Mouse (Mus musculus): Measurements from ENCODE around the gene Atp8a2.

Atp8a2 gene

DNA sequence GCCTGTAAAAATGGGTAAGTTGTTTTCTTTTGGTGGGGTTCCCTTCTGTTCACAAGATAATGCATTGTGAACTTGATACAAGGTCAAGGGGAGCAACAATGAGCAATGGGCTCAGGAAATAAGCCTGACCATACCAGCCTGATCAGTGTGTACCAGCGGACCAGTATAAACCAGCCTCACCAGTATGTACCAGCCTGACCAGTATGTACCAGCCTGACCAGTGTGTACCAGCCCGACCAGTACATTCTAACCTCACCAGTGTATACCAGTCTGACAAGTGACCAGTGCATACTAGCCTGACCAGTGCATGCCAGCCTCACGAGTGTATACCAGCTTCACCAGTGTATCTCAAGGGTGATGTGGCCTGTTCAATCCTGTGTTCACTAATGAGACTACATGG lies 33.6 kb downstream of the Atp8a2 start:
- in situ Hi-C loops (cut with MboI, MseI), result no loop called here

DNA sequence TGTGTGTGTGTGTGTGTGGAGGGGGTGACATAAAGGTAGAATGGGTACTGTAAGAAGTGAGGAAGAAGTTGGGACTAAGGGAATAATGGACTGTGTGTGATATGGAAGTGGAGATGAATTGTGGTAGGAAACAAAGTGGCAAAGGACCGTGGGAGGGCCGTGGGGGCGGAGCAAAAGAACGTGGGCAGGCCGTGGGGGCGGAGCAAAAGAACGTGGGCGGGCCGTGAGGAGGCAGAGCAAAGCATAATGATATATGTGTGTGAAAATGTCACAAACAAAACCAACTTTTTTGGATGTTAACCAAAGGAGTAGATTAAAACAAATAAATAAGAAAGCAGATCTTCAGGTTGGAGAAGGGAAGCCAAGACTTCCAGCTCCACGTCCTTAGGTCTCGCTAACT lies 44.6 kb downstream of the Atp8a2 start:
- in situ Hi-C loops (cut with MboI, MseI), result loop anchor here in 1 of 2 experiments (5.0 kb wide), 1 partner anchor 50 kb away; no protein-coding TSS in a partner anchor

DNA sequence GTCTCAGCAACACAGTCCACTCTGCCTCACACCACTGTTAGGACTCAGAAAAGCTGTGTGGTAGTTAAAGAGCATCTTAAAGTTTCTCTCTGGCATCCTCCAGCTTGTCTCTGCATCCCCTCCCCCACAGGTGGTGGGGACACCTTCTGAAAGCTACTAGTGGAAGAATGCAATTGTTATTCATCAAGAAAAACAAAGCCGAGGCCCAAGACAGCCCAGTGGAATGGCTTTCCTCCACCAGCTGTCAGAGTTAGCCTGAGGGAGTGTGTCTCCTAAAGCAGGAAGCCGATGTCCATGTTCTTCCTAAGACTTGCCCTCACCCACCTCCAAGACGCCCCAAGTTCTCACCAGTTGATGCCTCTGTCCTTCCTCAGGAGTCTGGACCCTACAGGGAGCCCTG lies 48.1 kb downstream of the Atp8a2 start:
- in situ Hi-C loops (cut with MboI, MseI), result no loop called here

DNA sequence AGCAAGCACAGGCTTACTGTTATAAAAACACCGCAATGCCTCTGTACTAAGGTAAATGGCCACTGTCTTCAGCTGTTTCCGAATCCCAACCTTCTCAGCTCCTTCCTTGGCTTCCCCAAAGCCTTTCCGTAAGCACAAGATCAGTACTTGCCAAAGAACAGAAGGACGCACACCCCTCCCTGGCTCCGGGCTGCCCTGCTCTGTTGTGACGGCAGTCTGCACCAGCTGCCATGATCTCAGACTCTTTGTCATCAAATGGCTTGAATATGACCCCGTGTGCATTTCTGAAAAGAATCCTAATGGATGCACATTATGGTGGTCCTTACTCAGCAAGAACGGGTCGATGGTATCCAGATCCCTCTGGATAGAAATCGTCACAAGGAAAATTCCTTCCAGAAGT lies 53.7 kb downstream of the Atp8a2 start:
- in situ Hi-C loops (cut with MboI, MseI), result no loop called here

DNA sequence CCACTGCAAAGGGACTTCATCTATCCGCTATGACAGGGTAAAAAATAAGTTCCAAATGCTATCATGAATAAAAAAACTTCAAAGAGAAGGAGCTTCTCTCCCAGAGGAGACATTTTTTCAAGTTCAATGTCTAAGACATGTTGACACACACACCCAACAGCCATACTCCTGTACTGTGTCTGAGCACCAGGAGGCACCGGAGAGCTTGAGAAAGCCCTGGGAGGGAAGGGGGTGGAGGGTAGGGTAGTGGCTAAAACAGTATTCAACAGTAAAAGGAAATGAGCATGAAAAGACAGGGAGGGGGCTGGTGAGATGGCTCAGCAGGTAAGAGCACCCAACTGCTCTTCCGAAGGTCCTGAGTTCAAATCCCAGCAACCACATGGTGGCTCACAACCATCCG lies 58.6 kb downstream of the Atp8a2 start:
- in situ Hi-C loops (cut with MboI, MseI), result no loop called here

DNA sequence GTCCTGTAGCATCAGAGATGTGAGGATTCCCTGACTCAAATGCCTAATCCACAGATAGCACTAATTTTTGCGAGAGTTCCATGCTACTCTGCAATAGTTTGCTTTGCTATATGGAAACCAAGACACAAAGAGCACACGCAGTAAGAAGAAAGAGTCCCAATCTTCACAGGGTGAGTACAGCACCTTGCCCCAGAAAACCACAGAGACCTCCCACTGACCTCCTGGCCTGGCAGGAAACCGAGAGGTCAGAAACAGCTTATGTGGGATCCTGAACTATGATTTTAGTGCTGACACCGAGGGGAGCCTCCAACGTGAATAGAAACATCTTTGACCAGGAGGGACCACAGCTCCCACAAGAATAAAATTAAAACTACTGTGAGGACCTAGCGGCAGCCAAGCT lies 59.2 kb downstream of the Atp8a2 start:
- in situ Hi-C loops (cut with MboI, MseI), result no loop called here

DNA sequence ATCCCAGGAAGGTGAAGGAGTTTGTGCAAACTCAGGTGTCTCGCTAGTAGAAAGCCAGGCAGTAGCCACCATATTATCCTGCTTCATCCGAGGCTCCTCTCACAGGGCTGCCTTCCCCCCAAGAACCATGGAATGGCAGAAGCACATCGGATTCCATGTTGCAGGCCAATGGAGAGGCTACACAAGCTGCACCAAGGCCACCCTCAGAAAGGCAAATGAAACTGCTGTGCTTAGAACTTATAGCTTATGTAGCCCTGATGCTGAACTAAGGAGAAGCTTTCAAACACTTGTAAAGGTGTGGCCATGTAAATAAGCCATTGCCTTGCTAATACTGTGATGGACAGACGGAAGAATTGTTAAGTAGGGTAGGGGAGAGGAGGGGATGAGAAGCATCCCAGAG lies 61.2 kb downstream of the Atp8a2 start:
- in situ Hi-C loops (cut with MboI, MseI), result no loop called here

DNA sequence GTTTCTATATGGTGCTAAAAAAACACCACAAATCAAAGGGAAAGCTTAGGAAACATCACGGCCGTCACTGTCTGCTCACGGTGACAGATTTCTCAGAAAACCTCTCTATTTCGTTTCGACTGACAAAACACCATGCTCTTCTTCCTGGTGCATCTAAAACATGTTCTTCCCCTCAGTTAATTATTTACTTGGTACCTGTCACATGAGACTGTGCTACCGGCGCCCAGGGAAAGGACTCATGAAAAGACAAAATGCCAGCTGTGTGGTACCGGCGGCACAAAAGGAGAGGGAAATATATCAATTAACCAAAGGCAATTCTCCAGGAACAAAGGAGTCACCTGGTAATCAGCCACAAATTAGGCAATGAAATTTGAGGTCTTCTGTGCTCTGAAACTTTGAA lies 62.3 kb downstream of the Atp8a2 start:
- in situ Hi-C loops (cut with MboI, MseI), result no loop called here

DNA sequence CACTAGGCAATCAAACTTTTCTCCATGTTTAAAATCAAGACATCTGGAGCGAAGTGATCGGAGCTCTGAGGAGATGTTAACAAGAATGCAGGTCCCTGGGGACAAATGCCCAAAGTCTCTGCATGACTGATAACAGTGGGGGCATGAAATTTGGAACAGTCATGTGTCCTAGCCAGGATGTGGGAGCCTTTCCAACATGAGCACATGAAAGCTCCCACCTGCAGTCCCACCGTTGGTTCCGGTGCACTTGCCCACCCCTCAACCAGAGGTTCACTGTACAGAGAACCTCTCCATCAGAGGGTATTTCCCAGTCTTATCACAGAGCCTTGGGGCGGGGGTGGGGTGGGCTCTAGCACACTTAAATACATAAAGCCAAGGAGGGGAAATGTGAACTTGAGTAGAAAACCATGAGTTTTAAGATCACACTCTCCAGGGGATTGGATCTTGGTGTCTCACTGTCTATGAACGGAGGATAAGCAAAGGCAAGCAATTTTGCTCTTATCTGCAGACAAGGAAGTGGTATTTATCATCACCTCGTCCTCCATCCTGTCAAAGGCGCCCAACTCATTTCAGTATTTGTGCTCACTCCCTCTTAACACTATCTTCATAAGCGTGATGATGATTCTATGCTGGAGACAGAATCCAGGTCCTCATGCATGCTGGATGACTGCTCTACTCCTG lies 65.6 kb downstream of the Atp8a2 start:
- in situ Hi-C loops (cut with MboI, MseI), result no loop called here

DNA sequence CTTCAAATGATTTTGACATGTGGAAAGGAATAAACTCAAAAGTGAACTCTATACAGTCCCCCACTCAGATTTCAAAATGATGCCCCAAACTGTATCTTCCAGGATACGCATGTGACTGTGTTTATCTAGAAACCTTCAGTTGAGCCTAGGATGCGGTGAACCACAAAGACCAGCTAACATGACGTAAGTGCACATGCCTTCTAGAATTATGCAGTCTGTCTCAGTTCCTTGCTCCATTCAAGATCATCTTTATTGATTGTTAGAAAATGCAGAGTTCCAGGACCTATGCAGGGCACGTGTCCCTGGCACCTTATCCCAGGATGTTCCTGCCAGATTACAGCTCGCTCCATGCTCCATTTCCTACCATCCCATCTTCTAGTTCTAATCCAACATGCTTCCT lies 67.4 kb downstream of the Atp8a2 start:
- in situ Hi-C loops (cut with MboI, MseI), result no loop called here

DNA sequence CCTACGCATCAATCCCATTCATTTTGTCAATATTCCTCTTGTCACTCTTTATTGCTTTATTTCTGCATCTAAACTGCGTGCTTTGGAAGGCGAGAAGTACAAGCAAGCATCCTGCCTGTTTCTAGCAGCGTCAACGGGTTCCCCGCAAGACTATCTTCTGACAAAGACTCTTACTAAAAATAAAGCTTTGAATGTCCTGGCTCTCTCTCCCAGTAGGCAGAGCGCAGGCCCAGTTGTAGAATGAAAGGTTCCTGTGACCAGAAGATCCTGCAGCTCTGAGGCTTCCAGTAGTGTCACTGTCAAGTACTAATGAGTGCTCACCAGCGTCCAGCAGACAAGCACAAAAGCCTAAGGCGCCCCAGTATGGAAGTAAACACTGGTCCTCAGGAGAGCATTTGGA lies 71.8 kb downstream of the Atp8a2 start:
- in situ Hi-C loops (cut with MboI, MseI), result no loop called here

DNA sequence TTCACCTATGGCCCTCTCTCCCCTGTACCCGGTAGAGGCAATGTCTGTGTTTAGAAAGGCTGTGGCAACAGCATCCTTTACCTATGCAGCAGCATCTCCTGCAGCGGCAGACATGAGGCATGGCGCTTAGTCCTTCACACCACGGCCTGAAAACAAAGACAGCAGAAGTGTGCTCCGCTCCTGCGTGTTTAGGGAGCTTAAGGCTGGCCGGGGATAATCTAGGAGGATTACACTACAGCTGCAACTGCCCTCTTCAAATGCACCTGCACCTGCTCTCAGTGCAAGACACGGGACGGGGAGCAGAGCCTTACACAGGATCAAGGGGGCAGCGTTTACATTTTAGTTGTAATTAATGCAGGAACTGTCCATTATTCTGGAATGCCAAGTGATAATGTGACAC lies 75.4 kb downstream of the Atp8a2 start:
- in situ Hi-C loops (cut with MboI, MseI), result no loop called here

DNA sequence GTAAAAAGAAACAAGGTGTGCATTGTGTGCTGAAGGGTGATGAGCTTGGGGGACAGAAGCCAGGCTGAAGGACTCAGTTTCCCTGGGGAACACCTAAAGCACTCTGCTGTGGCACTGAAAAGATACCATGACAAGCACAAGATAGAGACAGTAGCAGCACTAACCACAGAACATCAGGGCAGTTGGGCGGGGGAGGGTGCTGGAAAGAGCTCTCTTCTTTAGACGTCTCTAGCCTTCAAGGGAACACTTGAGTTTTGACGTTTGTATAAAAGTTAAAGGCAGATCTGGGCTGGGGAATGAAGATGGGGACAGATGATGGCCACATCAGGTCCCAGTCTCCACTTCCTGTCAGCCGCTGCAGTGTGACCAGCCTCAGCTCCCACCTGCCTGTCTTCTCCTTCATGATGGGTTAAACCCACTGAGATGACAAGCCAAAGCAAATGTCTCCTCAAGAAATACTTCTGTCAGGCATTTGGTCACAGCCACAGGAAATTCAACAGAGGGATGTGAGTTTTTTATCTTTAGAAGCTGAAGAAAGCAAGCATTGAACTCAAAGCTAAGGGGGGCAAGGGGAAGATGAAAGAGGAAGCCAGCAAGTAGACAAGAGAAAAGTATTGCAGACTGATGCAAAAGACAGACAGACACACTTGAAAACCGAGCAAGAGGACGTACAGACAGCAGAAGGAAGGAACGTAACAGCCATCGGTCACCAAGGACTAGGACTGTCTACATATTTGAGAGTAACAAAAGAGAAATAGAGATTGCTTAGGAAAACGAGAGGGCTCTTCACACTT lies 79.0 kb downstream of the Atp8a2 start:
- in situ Hi-C loops (cut with MboI, MseI), result no loop called here

DNA sequence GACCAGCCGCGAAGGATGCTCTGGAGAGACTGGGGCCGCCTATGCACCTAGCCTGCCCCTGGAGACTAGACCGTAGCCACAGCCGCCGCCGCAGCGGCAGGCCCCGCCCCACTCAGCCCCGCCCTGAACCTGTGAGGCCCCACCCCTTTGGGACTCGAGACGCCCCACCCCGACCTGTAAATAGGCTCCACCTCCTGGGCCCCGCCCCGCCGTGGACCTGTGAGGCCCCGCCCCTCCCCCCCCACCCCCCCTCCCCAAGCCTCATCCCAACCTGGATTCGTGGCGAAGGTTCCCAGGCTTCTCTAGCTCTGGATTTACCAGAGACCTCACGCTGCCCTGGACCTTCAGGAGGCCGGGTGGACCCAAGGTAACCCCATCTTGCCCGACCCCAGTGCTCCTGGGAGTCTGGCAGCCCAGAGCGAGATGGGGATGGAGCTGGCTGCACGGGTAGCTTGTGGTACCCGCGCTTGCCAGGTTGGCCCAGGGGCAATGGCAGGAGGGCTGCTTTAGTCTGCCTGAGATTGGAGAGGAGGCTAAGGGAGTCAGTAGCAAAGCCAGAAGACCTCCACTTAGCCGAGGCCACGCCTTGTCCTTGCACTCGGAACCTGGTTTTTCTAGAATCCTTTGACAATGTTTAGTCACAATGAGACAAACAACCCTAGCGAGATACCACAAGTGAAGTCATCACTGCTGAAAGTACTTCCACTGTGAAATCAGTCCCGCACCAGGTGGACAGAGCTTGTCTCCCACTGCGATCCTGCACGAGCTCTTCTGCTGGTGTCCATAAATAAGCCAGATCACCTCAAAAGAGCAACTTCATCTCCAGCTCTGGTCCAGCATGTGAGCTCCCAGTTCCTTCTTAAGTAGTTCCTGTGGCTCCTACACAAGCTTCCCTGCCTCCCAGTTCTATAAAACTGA lies 109.9 kb downstream of the Atp8a2 start:
- in situ Hi-C loops (cut with MboI, MseI), result no loop called here

DNA sequence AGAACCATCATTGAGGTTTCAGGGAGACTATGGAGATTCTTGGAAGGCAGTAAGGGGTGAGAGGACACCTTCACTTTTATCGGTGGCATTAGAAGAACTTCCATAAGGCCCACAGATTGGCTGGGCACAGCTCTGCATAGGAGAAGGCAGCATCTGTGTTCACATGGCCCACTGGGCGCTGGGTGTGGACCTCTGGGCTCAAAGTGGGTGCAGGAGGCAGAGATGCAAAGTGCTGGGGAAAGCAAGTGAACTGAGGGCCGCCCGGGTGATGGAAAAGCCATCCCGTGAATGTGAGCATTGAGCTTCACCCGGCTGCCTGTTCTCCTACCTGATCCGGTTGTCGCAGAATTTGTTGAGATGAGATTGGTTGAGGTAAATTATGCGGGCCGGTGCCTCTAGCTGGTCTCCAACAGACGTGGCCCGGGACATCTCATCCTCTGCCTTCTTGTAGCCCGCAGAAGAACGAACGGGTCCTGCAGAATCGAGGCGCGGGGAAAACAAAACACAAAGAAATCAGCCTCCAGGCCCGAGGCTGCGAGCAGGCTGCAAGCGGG lies 110.6 kb downstream of the Atp8a2 start:
- in situ Hi-C loops (cut with MboI, MseI), result no loop called here

DNA sequence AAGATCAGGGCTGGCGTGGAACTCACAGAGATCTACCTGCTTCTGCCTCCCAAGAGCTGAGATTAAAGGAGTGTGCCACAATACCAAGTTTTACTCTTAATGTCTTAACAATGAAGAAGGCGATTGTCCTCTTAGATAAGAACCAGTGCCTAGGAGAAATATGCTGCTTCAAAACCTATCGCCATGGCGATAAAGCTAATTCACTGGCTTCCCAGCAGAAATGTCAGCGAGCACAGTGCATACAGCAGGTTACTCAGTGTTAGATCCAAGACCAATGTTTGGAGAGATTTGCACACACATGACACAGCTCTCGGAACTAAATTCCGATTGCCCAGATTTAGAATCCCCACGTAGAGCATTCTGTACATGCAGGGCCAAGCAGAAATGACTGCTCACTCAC lies 114.2 kb downstream of the Atp8a2 start:
- in situ Hi-C loops (cut with MboI, MseI), result no loop called here

DNA sequence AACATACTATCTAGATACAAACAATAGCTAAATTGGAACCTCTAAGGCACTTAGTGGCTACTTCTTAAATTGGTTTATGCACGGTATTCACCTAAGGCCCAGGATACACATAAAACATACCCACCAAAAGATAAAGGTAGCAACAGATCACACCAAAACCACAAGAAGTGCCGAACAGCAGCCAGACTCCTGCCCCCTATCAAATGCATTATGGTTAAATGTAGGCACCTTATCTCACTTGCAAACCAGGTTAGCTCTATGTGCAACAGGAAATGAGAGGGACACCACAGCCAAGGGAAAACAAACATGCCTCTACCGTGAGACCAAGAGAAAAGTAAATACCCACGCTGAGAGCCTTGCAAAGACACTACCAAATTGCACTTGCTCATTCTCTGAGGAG lies 124.5 kb downstream of the Atp8a2 start:
- in situ Hi-C loops (cut with MboI, MseI), result no loop called here

DNA sequence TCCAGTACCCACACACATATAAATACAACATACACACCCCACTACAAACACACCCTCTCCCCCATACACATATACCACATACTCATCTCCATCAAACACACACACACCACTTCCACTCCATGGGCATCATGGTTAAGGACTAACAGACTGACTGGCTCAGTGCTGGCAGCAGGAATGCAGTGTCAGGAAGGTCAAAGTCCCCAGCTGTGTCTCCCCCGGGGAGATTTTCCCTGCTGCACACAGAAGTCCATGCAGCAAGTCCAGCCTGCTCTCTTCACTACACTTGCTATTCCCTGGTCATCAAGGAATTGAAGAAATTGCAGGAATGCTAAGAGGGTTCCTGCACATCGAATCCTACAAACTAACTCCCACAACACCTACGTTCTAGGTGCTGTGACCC lies 131.8 kb downstream of the Atp8a2 start:
- in situ Hi-C loops (cut with MboI, MseI), result no loop called here

DNA sequence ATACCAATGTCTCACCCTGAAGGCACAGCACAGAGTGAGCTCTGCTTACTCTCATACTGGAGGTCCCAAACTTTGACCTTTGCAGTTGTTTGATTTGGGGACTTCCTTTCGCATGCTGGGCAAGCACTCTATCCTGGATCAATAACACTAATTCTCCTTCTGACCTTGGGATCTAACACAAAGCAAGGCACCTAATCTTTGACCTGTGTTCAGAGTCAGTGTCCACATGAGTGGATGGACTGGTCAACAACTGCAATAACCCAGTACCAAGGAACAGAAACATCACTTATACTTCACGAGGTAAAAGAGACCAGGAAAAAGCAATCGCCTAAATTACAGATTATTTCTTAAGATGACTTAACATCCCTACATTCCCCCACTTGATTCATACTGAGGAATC lies 136.0 kb downstream of the Atp8a2 start:
- in situ Hi-C loops (cut with MboI, MseI), result no loop called here

DNA sequence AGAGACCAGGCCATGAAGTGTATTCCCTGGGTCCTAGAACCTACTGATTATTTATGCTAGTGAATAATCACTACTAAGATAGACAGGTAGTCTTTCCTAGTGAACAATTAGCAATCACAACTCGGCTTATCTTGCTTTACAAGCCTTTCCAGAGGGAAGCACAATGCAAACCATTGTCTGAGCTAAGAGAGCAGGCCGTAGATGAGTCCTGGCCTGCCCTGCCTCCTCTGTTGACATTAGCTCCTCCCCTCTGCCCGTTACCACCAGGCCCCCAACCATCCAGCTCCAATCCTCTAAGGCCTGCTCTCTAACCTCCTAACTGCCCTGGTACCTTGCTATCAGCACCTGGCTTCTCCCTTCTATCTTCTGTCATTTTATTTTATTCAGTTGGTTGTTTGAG lies 138.1 kb downstream of the Atp8a2 start:
- in situ Hi-C loops (cut with MboI, MseI), result no loop called here

DNA sequence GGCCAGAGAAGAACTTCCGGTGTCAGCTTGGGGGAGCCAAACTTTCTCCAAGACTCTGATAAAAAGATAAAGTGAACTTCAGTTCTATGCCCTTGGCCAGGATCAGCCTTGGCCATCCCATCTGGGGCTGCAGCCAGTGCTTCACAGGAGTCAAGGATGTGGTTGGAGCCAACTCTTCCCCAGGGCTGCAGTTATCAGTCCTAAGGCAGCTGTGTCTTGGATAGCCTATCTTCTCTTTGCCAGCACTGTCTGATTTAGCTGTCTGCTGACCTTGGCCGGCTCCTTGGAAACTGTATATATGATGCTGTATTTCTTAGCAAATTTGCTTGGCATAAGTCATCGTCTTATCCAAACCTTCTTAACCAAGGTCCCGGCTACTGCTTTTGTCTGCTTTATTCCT lies 141.7 kb downstream of the Atp8a2 start:
- in situ Hi-C loops (cut with MboI, MseI), result no loop called here

DNA sequence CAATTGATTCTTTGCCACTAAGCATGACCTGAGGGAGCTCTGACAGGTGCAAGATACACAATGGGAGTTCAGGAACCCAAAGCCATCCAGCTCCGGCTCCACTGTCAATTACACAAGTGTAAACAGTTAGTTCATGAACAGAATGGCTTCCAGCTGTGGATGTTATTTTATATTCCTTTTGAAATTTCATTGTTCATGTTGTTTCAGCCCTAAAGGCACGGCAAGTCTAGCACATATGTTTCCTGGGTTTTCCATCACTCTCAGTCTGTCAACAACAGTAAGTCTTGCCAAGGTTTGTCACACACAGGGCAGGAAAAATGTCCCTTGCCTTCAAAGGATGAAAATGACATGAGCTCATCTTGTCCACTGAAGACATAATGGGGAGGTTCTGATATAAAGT lies 166.3 kb downstream of the Atp8a2 start:
- in situ Hi-C loops (cut with MboI, MseI), result no loop called here
